Mouse (Mus musculus) spleen, adult 2 months (tissue): ENCODE data around the gene Hist1h2af. TPM values are rescaled to one million over a fixed set of nuclear protein-coding genes. Genes with fewer than 3 reads are reported as not detected.
"Not testable (repeated sequence)": the region's sequence is repeated elsewhere in the genome, so short reads cannot be mapped to it uniquely, and the experiment has no call there.

Experiments used
- DNase-seq, 2 experiments: peaks; one replicate each; pipeline versions ENCODE4 v3.0.0 to v3.0.0-alpha.2; 2012 to 2021; ENCODE audit warnings: low spot score in 2 of 2, low read depth in 1 of 2
- H3K27ac ChIP-seq: fragments of 200-500 bp; 2 replicates; pipeline ENCODE4 v1.5.1; 2012; ENCODE audit warnings: low read length, inconsistent platforms; ENCODE audit not compliant: insufficient read depth
- H3K27me3 ChIP-seq: fragments of 200-500 bp; 2 replicates; pipeline ENCODE4 v1.6.1; 2012; ENCODE audit warnings: mild to moderate bottlenecking, moderate library complexity, low read length, inconsistent platforms; ENCODE audit not compliant: control insufficient read depth, insufficient read depth
- H3K36me3 ChIP-seq: fragments of 200-500 bp; 2 replicates; pipeline ENCODE4 v1.6.1; 2012; ENCODE audit warnings: mild to moderate bottlenecking, low read length, inconsistent platforms; ENCODE audit not compliant: control insufficient read depth, insufficient read depth
- H3K4me1 ChIP-seq: fragments of 200-500 bp; 2 replicates; pipeline ENCODE4 v1.6.1; 2011; ENCODE audit warnings: inconsistent platforms; ENCODE audit not compliant: control insufficient read depth, insufficient read depth, insufficient read length
- H3K4me3 ChIP-seq: fragments of 200-500 bp; 2 replicates; pipeline ENCODE4 v1.5.1; 2011; ENCODE audit warnings: mild to moderate bottlenecking, inconsistent platforms; ENCODE audit not compliant: insufficient read depth, insufficient read length; ENCODE audit errors: extremely low read depth
- CTCF ChIP-seq: fragments of 200-500 bp; IDR thresholded peaks from 2 replicates; pipeline ENCODE4 v1.5.1; 2011; ENCODE audit warnings: mild to moderate bottlenecking, inconsistent platforms; ENCODE audit not compliant: insufficient read depth, insufficient read length, insufficient replicate concordance; ENCODE audit errors: extremely low read depth
- POLR2A ChIP-seq: fragments of 200-500 bp; IDR thresholded peaks from 2 replicates; pipeline ENCODE4 v1.6.1; 2011; ENCODE audit warnings: low read depth, low read length, inconsistent platforms
- WGBS: fragments of 180-500 bp; shearing (Covaris S2); methylation state at CpG from one replicate; pipeline ENCODE4 v1.1.7; 2018; 5-methylcytosine and 5-hydroxymethylcytosine counted together
- polyA plus RNA-seq: library from polyadenylated mRNA; depleted of rRNA; stranded (reverse); fragments of >200 nt; gene quantifications from 2 replicates; pipeline ENCODE4 v1.2.3, GENCODE M21; 2012

Gene Hist1h2af
- polyA plus RNA-seq, 1 experiment = 733 TPM

DNA sequence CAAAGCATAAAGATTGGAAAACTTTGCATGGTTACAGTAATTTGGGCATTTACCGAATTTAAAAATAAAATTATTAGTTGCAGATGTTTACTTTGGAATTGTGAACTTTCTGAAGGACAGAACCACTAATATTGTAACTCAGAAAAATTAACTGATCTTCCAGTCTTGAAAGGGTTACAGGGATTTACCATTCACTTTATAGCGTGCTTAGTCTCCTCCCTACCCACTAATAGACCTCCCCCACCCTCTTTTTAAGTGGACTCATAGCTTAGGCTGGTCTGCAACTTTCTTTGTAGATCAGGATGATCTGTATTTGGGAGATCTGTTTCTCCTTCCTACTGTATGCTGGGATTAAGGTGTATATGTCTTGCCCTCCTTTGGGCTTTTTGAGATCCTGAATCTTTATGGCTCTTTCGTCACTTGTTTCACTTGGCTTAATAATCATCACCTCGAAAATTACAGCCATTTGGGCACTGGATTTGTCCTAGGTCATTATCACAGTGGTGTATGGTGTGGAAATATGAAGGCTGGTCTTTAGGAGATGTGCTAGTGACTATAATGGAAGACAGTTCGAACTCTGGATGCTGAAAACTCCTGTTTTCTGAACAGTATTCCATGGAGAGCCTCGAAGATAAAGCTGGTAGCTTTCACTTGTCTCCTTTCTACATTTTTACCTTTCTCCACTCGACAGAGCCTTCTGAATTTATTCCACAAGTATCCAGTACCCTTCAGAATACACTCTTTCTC, 2.5 kb downstream of the Hist1h2af start:
- Histone ChIP-seq H3K4me1 (peaks cover 3% of the 10 kb centered on the region; the same call in 1 of the 2 replicates), H3K27ac (no peak overlapping the region), H3K27me3 (no peaks in the 10 kb centered on the region), H3K4me3 (no peak overlapping the region), H3K36me3 (no peaks in the 10 kb centered on the region)
- DNase-seq = no peak
- TF ChIP-seq CTCF (no peak), POLR2A (no peak)
- 30% methylated on average over 7 of the region's 7 CpGs for WGBS

DNA sequence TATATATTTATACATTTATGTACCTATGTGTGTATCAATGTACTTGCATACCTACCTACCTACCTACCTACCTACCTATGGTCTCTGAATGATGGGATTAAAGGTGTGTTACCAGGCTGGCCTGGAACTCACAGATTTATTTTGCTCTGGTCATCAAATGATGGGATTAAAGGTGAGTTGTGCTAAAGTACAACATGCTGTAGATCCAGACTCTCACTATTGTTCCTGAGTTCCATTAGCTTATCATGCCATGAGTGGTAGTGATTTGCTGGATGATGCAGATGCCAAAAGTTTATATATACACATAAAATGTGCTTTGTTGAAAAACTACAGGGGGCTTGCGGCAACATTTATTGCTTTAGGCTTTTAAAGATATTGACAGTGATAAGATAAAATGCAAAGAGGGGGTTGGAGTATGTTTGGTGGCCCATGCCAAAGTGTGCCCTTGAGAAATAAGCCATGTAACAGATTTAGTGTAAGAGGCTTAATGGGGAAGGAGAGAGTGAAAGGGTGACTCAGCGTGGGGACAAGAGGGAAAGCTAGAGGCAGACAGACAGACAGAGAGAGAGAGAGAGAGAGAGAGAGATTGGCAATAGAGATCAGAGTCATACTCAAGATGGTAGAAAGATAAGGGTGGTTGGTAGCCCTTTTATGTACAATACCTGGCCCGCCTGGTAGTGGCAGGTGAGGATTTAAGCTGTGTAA, 3.5 kb downstream of the Hist1h2af start:
- H3K4me1 ChIP-seq = peaks cover 3% of the 10 kb centered on the region; the same call in 1 of the 2 replicates
- no peak for TF ChIP-seq POLR2A
- TF ChIP-seq CTCF = no peak
- no peak for DNase-seq
- H3K4me3 ChIP-seq = no peak overlapping the region
- H3K36me3 ChIP-seq = no peaks in the 10 kb centered on the region
- no peaks in the 10 kb centered on the region for H3K27me3 ChIP-seq
- no peak overlapping the region for H3K27ac ChIP-seq
- 83% methylated on average over 3 of the region's 3 CpGs for WGBS

- no peak overlapping the region for H3K27ac ChIP-seq
- no peak overlapping the region for H3K4me3 ChIP-seq
- no peak for DNase-seq
- TF ChIP-seq POLR2A (no peak), CTCF (no peak)
- no peaks in the 10 kb centered on the region for H3K27me3 ChIP-seq
- H3K4me1 ChIP-seq = peaks cover 3% of the 10 kb centered on the region; the same call in 1 of the 2 replicates
- WGBS = 87% methylated on average over 5 of the region's 5 CpGs
- no peaks in the 10 kb centered on the region for H3K36me3 ChIP-seq
These were observed 4.5 kb downstream of the Hist1h2af start for GRCm38 (mm10) chr13:23538249-23538648.

GRCm38 (mm10) chr13:23539821-23540220, 6.1 kb downstream of the Hist1h2af start:
- DNase-seq, H3K4me1 ChIP-seq, H3K4me3 ChIP-seq, H3K27ac ChIP-seq, H3K36me3 ChIP-seq, H3K27me3 ChIP-seq: not testable (repeated sequence)
- 90% methylated on average over 1 of the region's 1 CpGs for WGBS

DNA sequence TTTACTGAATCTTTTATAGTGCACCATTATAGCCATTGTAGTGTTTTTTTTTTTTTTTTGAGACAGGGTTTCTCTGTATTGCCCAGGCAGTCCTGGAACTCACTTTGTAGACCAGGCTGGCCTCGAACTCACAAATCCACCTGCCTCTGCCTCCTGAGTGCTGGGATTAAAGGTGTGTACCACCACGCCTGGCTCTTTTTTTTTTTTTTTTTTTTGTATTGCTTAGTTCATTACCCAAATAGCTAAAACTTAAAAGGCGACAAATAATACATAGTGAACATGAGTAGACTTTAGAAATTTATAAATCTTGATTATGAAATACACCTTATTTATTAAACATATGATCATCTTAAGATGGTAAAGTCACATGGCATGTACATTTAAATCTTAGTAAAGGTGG, 7.8 kb downstream of the Hist1h2af start:
- H3K4me1 ChIP-seq = no peaks in the 10 kb centered on the region
- 85% methylated on average over 3 of the region's 3 CpGs for WGBS
- DNase-seq = no peak
- H3K27ac ChIP-seq = no peak overlapping the region
- no peaks in the 10 kb centered on the region for H3K27me3 ChIP-seq
- TF ChIP-seq CTCF = no peak
- TF ChIP-seq POLR2A = no peak
- no peak overlapping the region for H3K4me3 ChIP-seq
- no peaks in the 10 kb centered on the region for H3K36me3 ChIP-seq

DNA sequence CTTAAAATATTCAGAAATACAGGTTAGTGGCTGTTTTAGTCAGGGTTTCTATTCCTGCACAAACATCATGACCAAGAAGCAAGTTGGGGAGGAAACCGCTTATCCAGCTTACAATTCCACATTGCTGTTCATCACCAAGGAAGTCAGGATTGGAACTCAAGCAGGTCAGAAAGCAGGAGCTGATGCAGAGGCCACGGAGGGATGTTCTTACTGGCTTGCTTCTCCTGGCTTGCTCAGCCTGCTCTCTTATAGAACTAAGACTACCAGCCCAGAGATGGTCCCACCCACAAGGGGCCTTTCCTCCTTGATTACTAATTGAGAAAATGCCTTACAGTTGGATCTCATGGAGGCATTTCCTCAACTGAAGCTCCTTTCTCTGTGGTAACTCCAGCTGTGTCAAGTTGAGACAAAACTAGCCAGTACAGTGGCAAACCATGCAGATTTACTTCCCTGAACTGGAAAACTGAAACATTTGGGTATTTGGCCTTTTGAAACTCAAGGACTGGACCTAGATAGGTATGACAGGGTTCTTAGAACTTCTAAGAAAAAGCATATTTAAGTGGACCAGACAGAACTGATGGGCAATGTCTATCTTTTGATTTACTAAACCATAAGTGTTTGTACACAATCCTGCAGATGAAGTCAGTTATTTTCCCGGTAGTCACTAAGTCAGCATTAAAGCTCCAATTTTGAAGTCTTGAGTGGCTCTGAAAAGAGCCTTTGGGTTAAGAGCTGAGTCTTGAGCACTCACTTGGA, 8.7 kb downstream of the Hist1h2af start:
- H3K27me3 ChIP-seq, H3K36me3 ChIP-seq, DNase-seq, H3K4me1 ChIP-seq: not testable (repeated sequence)
- WGBS = 24% methylated on average over 3 of the region's 3 CpGs
- Histone ChIP-seq H3K27ac (peak overlapping the region; percentile 96), H3K4me3 (peak overlapping the region; percentile 68)
